Mouse (Mus musculus): ENCODE data around the gene Nnmt. TPM values are rescaled to one million over a fixed set of nuclear protein-coding genes. Genes with fewer than 3 reads are reported as not detected.

Gene Nnmt
- polyA plus RNA-seq, 1 experiment from 2014 or later, result 0.43 TPM

Other genes with a start within 250 kb of the Nnmt start
- gene Rexo2, start 124.5 kb downstream of the Nnmt start, polyA plus RNA-seq (2016; fragmentation: Nextera tagmentation; extraction: Ambion mirVana), result 165 and 172 TPM in 2 replicates
- 72.1 and 73.6 TPM in 2 replicates for gene Rbm7, start 109.9 kb downstream of the Nnmt start, polyA plus RNA-seq (2016; fragmentation: Nextera tagmentation; extraction: Ambion mirVana)
- gene Gm5617, start 109.7 kb downstream of the Nnmt start, polyA plus RNA-seq (2016; fragmentation: Nextera tagmentation; extraction: Ambion mirVana), result 22.1 and 22.4 TPM in 2 replicates
- 1.5 and 1.6 TPM in 2 replicates for gene Zbtb16, start 231.1 kb upstream of the Nnmt start, polyA plus RNA-seq (2016; fragmentation: Nextera tagmentation; extraction: Ambion mirVana)

All from liver, embryonic 12.5 days (tissue).